Mouse (Mus musculus) gastrocnemius, postnatal 36 days (tissue): Measurements from ENCODE around the gene Nipal3. TPM values are rescaled to one million over a fixed set of nuclear protein-coding genes. Genes with fewer than 3 reads are reported as not detected.

Source experiments
- DNase-seq, 2 experiments: peaks; one replicate each; pipeline ENCODE4 v3.0.0; 2022
- intact Hi-C: fragments of 180-260 bp; cut with DNase I; formaldehyde crosslinking; loops from one replicate; pipeline ENCODE4 v1.15.1; 2025
- total RNA-seq, 2 experiments: library from RNA; stranded (reverse); gene quantifications; 2 replicates each; pipeline ENCODE4 v1.2.3; 2021

Nipal3 gene
- total RNA-seq, 2 experiments from 2014 or later: 12.7 to 16.3 TPM

DNA sequence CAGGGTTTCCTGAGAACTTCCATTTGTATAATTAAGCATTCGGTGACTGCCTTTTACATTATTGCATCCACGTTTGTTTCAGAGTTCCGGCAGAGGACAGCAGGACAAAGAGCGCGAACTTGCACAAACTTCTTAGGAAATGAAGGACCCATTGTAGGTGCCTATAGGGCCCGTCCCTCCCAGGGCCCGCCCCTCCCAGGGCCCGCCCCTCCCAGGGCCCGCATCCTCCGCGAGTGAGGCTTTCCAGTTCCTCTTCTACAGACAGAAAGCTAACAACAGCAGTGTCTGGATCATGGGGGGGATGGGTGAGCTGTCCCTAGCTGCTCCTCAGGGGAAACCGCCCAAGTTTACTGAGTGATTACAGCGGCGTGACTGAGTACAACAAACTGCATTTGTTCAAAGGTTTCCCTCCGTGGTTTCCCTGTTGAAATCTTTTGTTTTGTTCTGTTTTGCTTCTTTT, 55.6 kb downstream of the Nipal3 start:
- DNase-seq: peak in 1 of 2 experiments; percentile 14
- intact Hi-C loops: no loop called here

GRCm38 (mm10) chr4:135437924-135438323, 56.9 kb downstream of the Nipal3 start:
- DNase-seq: no peak
- intact Hi-C loops: no loop called here

DNA sequence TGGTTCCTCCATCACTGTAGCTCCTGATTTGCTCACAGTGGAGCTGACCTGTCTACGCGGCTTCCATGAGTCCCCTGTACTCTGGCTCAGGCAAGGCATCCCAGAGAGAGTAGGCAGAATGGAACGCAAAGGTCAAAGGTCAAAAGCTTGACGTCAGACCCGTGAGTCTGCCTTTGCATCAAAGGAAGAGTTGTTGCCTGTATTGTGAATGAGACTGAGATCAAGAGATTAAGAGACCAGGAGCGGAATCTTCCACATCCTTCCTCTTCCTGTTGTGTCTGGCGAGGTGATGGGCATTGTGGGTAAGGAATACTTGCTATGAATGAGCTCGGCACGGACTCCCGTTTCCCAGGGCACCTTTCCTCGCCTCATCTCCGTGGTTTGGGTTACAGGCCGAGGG, 58.5 kb downstream of the Nipal3 start:
- DNase-seq: no peak
- intact Hi-C loops: no loop called here

DNA sequence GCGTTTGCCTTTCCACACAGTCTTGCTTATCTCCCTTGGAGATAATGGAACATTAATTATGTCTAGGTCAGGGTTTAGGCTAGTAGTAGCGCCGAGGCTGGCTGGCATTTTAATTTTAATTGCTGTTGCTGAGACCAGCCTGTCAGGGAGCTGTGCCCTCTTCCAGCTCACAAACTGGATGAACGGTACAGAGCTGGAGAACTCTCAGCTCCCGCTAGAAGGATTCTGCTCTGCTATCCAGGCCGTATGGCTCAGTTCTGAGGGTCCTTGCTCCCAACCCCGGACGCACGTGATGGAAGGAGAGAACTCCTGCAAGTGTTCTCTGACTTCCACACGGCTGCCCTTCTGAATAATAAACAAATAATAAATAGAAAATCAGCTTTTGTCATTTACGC, 60.4 kb downstream of the Nipal3 start:
- intact Hi-C loops: no loop called here
- DNase-seq: no peak

- DNase-seq: peak; percentile 68 to 69
- intact Hi-C loops: no loop called here
These were observed 61.1 kb downstream of the Nipal3 start, which contains the start of gene Rcan3 for GRCm38 (mm10) chr4:135433443-135434394. Rcan3 (minus strand) TSS chr4:135433853.

DNA sequence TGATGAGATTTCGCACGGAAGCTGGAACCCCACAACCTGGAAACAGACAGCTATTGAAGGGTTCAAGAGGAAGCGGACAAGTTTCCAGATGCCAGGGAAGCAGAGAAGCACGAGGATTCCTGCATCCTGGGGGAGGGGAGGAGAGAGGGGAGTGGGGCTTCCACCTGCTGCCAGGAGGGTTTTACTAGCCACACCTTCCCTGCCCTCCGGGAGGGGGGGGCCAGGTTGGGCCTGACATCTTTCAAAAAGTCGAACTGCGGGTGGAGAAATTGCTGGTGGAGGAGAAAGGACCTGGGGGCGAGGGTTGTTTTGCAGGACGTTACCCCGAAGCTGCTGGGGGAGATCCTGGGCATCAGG, 61.8 kb downstream of the Nipal3 start:
- no peak for DNase-seq
- intact Hi-C loops: no loop called here

GRCm38 (mm10) chr4:135429990-135430760, 64.7 kb downstream of the Nipal3 start:
- no peak for DNase-seq
- intact Hi-C loops: no loop called here

- no peak for DNase-seq
- intact Hi-C loops: no loop called here
These were observed 65.5 kb downstream of the Nipal3 start for GRCm38 (mm10) chr4:135429383-135429782.

DNA sequence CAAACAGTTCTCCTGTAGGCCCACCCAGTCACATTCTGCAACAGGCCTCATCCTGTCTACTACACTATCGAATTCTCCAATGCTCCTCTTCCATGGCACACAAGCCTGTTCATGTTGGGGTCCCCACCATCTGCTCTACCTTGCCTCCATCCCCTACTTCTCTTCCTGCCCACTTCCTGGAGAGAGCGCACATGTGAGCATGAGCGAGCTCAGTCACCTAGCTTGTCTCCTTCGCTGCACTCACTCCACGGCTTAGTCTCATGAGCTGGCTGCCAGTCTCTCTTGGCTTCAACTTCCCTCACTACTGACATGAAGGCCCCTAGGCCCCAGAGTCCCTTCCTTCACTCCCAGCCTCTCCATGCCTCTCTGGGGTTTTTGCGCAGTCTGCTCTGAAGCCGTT, 68.3 kb downstream of the Nipal3 start:
- intact Hi-C loops: no loop called here
- no peak for DNase-seq

DNA sequence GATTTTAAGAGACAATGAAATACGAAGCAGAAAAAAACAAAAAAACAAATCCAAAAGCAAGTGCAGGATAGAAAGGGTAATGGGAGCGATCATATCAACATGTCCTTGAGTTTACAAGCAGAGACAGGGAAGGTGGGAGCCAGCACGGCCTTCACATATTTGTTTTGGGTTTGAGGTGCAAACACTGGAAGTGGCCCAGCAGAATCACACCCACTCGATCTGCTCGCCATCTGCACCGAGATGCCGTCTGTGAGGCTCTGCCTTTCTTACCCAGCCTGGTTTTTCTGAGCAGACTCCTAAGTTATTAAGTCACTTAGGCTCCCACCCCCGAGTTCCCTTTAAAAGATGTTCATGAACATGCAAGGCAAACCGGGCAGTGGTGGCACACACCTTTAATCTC, 69.2 kb downstream of the Nipal3 start:
- intact Hi-C loops: no loop called here
- DNase-seq: no peak

DNA sequence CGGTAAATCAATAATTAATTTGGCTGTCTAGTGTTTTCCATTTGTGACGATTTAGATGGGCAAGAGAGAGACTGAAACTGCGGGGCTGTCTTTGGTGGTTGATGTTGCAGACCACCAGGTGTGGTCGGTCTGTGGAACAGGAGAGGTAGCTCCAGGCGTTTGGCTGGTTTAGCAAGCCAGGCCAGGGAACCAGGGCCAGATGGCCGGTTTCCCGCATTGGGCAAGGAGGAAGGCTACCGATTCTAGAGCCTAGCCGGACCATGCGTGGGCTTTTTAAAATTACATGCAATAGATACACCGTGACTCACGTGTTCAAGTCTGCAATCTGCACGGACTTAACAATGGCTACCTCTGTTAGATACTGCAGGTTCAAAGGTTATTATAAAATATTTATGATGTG, 73.9 kb downstream of the Nipal3 start:
- DNase-seq: no peak
- intact Hi-C loops: no loop called here

- no peak for DNase-seq
- intact Hi-C loops: no loop called here
These were observed 74.4 kb downstream of the Nipal3 start for GRCm38 (mm10) chr4:135420416-135420815.

- DNase-seq: no peak
- intact Hi-C loops: no loop called here
These were observed 74.8 kb downstream of the Nipal3 start for GRCm38 (mm10) chr4:135419996-135420395.

DNA sequence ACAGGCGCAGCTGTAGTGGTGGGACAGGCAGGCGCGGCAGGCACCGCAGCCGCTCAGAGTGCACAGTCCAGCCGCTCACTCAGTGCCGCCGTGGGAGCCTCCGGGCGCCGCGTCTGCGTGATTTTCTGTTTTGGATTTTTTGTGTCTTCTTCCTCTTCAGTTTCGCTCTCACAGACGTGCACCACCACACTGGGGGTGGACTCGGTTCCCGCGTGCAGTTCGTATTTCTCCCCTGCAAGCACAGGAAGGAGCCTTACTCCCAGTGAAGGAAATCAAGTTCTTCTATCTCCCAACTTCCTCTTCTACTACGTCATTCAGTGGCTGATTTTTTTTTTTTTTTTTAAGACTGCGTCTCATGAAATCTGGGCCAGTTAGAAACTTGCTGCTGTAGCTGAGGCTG, 78.5 kb downstream of the Nipal3 start:
- DNase-seq: no peak
- intact Hi-C loops: no loop called here

DNA sequence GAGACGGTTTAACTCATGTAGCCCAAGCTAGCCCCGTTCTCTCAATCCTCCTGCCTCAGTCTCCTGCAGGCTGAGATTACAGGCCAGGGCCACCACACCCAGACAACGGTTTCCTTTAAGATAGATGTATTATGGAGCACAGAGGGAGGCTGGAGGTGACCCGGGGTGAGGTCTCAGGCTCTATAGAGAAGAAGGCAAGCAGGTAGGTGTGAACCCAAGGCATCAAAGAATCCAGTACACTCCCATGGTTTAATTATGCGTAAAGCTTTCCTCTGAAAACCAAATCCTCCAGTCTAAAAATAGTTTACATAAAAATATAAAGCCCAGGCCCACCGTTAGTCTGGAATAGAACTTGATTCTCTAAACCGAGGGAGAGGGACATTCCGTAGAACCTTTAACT, 81.3 kb downstream of the Nipal3 start:
- intact Hi-C loops: loop anchor here (5.0 kb wide), 1 partner anchor 51 kb away; no protein-coding TSS in a partner anchor

DNA sequence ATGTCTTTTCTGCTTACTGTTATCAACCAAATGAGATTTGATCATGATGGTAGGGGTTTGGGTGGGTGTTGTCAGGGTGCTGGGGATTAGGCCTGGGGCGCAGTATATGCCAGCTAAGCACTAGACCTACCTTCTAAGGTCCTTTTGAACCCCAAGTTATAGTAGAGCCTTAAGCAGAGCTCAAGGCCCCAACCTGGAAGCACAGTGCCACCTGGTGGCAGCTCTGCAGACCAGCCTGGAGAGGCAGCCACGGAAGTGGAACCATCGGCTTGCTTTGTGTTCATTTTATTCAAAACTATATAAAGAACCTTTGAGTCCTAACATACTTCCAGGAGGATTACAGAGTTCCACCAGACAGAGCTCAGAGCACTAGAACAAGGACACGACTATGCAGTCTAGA, 83.2 kb downstream of the Nipal3 start:
- peak in 1 of 2 experiments; percentile 19 for DNase-seq
- intact Hi-C loops: loop anchor here (2.0 to 5.0 kb wide), 2 partner anchors 29 to 49 kb away; no protein-coding TSS in a partner anchor

More for the DNA sequence above, 81.3 kb downstream of the Nipal3 start:
- DNase-seq: no peak

- DNase-seq: no peak
These were observed 88.7 kb downstream of the Nipal3 start for GRCm38 (mm10) chr4:135406180-135406579.

GRCm38 (mm10) chr4:135404916-135405315, 89.9 kb downstream of the Nipal3 start:
- intact Hi-C loops: no loop called here

More at GRCm38 (mm10) chr4:135406180-135406579, 88.7 kb downstream of the Nipal3 start:
- intact Hi-C loops: no loop called here

GRCm38 (mm10) chr4:135404048-135404447, 90.8 kb downstream of the Nipal3 start:
- intact Hi-C loops: no loop called here
- DNase-seq: no peak

More at GRCm38 (mm10) chr4:135404916-135405315, 89.9 kb downstream of the Nipal3 start:
- no peak for DNase-seq

- intact Hi-C loops: no loop called here
- DNase-seq: no peak
These were observed 93.0 kb downstream of the Nipal3 start for GRCm38 (mm10) chr4:135401881-135402280.

GRCm38 (mm10) chr4:135397991-135398390, 96.8 kb downstream of the Nipal3 start, which contains the start of gene Ncmap:
Ncmap (minus strand) TSS chr4:135398227.
- DNase-seq: no peak
- intact Hi-C loops: no loop called here
